Mouse (Mus musculus): Measurements from ENCODE around the gene Becn1. TPM values are rescaled to one million over a fixed set of nuclear protein-coding genes. Genes with fewer than 3 reads are reported as not detected.

The Becn1 gene
- polyA plus RNA-seq, 1 experiment = 48.2 TPM

- Histone ChIP-seq H3K36me3 (ENCODE audit: control insufficient read depth, insufficient read depth, low read length, poor library complexity, severe bottlenecking) (0 out of 2 replicates have a peak, but pooled peaks cover 12% of the 10 kb centered on the region), H3K4me1 (ENCODE audit: control insufficient read depth, insufficient read depth, low read length) (no peaks in the 10 kb centered on the region), H3K27ac (ENCODE audit: insufficient read depth, low read length) (0 out of 2 replicates have a peak within 1 kb of the TSS, but pooled peaks have one; percentile 26), H3K9ac (ENCODE audit: low read depth, poor library complexity, severe bottlenecking) (peak within 1 kb of the TSS; percentile 92), H3K4me3 (ENCODE audit: low read depth, low read length) (peak within 1 kb of the TSS; percentile 97), H3K27me3 (ENCODE audit: control insufficient read depth, insufficient read depth, low read length, poor library complexity, severe bottlenecking) (no peaks in the 10 kb centered on the region), H3K9me3 (replicated peaks; ENCODE audit: control insufficient read depth, insufficient read depth, low read length, poor library complexity, severe bottlenecking) (no peaks in the 10 kb centered on the region)
- TF ChIP-seq POLR2A (IDR thresholded peaks at IDR 0.05; ENCODE audit: insufficient read depth, low read length) = peak; percentile 56
- no peak for TF ChIP-seq CTCF (IDR thresholded peaks at IDR 0.05; ENCODE audit: low read depth, low read length)
- TF ChIP-seq EP300 (IDR thresholded peaks at IDR 0.05; ENCODE audit: insufficient read depth, low read depth, low read length) = 0 out of 2 replicates have a peak, but pooled peaks have one; percentile 28
Measured at GRCm38 (mm10) chr11:101253613-101254389, 48.3 kb downstream of the Becn1 start, which contains the start of gene Vps25. Gene Vps25 (plus strand): TSS chr11:101253707.

GRCm38 (mm10) chr11:101252941-101253340 is 49.1 kb downstream of the Becn1 start:
- 0 out of 2 replicates have a peak overlapping the region, but pooled peaks have one; percentile 26 for H3K27ac ChIP-seq (ENCODE audit: insufficient read depth, low read length)
- H3K9ac ChIP-seq (ENCODE audit: low read depth, poor library complexity, severe bottlenecking) = peak overlapping the region; percentile 92
- H3K36me3 ChIP-seq (ENCODE audit: control insufficient read depth, insufficient read depth, low read length, poor library complexity, severe bottlenecking) = 0 out of 2 replicates have a peak, but pooled peaks cover 12% of the 10 kb centered on the region
- no peaks in the 10 kb centered on the region for H3K27me3 ChIP-seq (ENCODE audit: control insufficient read depth, insufficient read depth, low read length, poor library complexity, severe bottlenecking)
- H3K4me1 ChIP-seq (ENCODE audit: control insufficient read depth, insufficient read depth, low read length) = no peaks in the 10 kb centered on the region
- no peaks in the 10 kb centered on the region for H3K9me3 ChIP-seq (replicated peaks; ENCODE audit: control insufficient read depth, insufficient read depth, low read length, poor library complexity, severe bottlenecking)
- TF ChIP-seq EP300 (IDR thresholded peaks at IDR 0.05; ENCODE audit: insufficient read depth, low read depth, low read length) = no peak
- TF ChIP-seq CTCF (IDR thresholded peaks at IDR 0.05; ENCODE audit: low read depth, low read length) = no peak
- TF ChIP-seq POLR2A (IDR thresholded peaks at IDR 0.05; ENCODE audit: insufficient read depth, low read length) = no peak
- H3K4me3 ChIP-seq (ENCODE audit: low read depth, low read length) = peak overlapping the region; percentile 97

- no peak for TF ChIP-seq CTCF (IDR thresholded peaks at IDR 0.05; ENCODE audit: low read depth, low read length)
- TF ChIP-seq EP300 (IDR thresholded peaks at IDR 0.05; ENCODE audit: insufficient read depth, low read depth, low read length) = no peak
- H3K9ac ChIP-seq (ENCODE audit: low read depth, poor library complexity, severe bottlenecking) = no peak overlapping the region
- no peak overlapping the region for H3K27ac ChIP-seq (ENCODE audit: insufficient read depth, low read length)
- no peaks in the 10 kb centered on the region for H3K4me1 ChIP-seq (ENCODE audit: control insufficient read depth, insufficient read depth, low read length)
- H3K36me3 ChIP-seq (ENCODE audit: control insufficient read depth, insufficient read depth, low read length, poor library complexity, severe bottlenecking) = 0 out of 2 replicates have a peak, but pooled peaks cover 3% of the 10 kb centered on the region
- no peaks in the 10 kb centered on the region for H3K9me3 ChIP-seq (replicated peaks; ENCODE audit: control insufficient read depth, insufficient read depth, low read length, poor library complexity, severe bottlenecking)
- no peak overlapping the region for H3K4me3 ChIP-seq (ENCODE audit: low read depth, low read length)
- peaks cover 2% of the 10 kb centered on the region; the same call in 1 of the 2 replicates for H3K27me3 ChIP-seq (ENCODE audit: control insufficient read depth, insufficient read depth, low read length, poor library complexity, severe bottlenecking)
Measured at GRCm38 (mm10) chr11:101251031-101251430, 51.1 kb downstream of the Becn1 start.

- Histone ChIP-seq H3K4me3 (ENCODE audit: low read depth, low read length) (no peak overlapping the region), H3K4me1 (ENCODE audit: control insufficient read depth, insufficient read depth, low read length) (no peaks in the 10 kb centered on the region), H3K27me3 (ENCODE audit: control insufficient read depth, insufficient read depth, low read length, poor library complexity, severe bottlenecking) (peaks cover 2% of the 10 kb centered on the region; the same call in 1 of the 2 replicates), H3K9me3 (replicated peaks; ENCODE audit: control insufficient read depth, insufficient read depth, low read length, poor library complexity, severe bottlenecking) (no peaks in the 10 kb centered on the region), H3K9ac (ENCODE audit: low read depth, poor library complexity, severe bottlenecking) (no peak overlapping the region), H3K36me3 (ENCODE audit: control insufficient read depth, insufficient read depth, low read length, poor library complexity, severe bottlenecking) (no peaks in the 10 kb centered on the region), H3K27ac (ENCODE audit: insufficient read depth, low read length) (no peak overlapping the region)
- TF ChIP-seq POLR2A (IDR thresholded peaks at IDR 0.05; ENCODE audit: insufficient read depth, low read length) = no peak
- no peak for TF ChIP-seq EP300 (IDR thresholded peaks at IDR 0.05; ENCODE audit: insufficient read depth, low read depth, low read length)
- peak; percentile 11 for TF ChIP-seq CTCF (IDR thresholded peaks at IDR 0.05; ENCODE audit: low read depth, low read length)
Measured at GRCm38 (mm10) chr11:101248258-101248994, 53.7 kb downstream of the Becn1 start.

GRCm38 (mm10) chr11:101247521-101248030 is 54.5 kb downstream of the Becn1 start:
- H3K9me3 ChIP-seq (replicated peaks; ENCODE audit: control insufficient read depth, insufficient read depth, low read length, poor library complexity, severe bottlenecking) = no peaks in the 10 kb centered on the region
- no peak overlapping the region for H3K4me3 ChIP-seq (ENCODE audit: low read depth, low read length)
- no peaks in the 10 kb centered on the region for H3K4me1 ChIP-seq (ENCODE audit: control insufficient read depth, insufficient read depth, low read length)
- TF ChIP-seq POLR2A (IDR thresholded peaks at IDR 0.05; ENCODE audit: insufficient read depth, low read length) (no peak), CTCF (IDR thresholded peaks at IDR 0.05; ENCODE audit: low read depth, low read length) (no peak), EP300 (IDR thresholded peaks at IDR 0.05; ENCODE audit: insufficient read depth, low read depth, low read length) (no peak)
- H3K27ac ChIP-seq (ENCODE audit: insufficient read depth, low read length) = no peak overlapping the region
- peaks cover 2% of the 10 kb centered on the region; the same call in 1 of the 2 replicates for H3K27me3 ChIP-seq (ENCODE audit: control insufficient read depth, insufficient read depth, low read length, poor library complexity, severe bottlenecking)
- H3K9ac ChIP-seq (ENCODE audit: low read depth, poor library complexity, severe bottlenecking) = no peak overlapping the region
- no peaks in the 10 kb centered on the region for H3K36me3 ChIP-seq (ENCODE audit: control insufficient read depth, insufficient read depth, low read length, poor library complexity, severe bottlenecking)
